Mouse (Mus musculus) bone marrow macrophage, adult 2 months (primary cell): Measurements from ENCODE around the gene Akap13.

ENCODE experiments used
- CTCF ChIP-seq: IDR thresholded peaks from 2 replicates; pipeline ENCODE4 v1.5.1; 2012; ENCODE audit warnings: low read depth, mild to moderate bottlenecking, low read length, moderate library complexity
- POLR2A ChIP-seq: IDR thresholded peaks from 2 replicates; pipeline ENCODE4 v1.6.1; 2012; ENCODE audit warnings: mild to moderate bottlenecking, low read depth, low read length, borderline replicate concordance

DNA sequence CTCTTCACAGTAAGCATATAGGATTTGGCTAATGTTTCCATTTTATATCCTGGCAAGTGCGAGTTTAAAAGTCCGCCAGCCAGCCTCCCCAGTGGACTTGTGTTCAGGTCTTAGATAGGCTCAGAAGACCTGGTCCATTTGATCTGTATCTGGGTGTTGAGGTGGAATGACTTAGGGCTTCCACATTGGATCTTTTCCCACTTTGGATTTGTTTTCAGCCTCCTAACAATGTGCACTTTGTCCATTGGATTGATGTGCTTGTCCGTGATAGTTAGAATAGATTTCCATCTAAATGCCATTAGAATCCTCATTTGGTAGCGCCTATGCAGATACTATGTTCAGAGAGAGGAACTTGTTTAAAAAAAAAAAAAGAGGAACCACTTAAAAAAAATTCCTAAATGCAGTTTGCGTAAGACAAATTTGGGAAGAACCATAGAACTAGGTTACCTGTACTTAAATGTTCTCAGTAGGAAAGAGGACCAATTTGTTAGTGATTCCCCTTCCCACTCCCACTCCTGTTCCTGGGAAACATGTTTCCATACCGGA lies 95.5 kb downstream of the Akap13 start:
- no peak for TF ChIP-seq CTCF
- no peak for TF ChIP-seq POLR2A
